Mouse (Mus musculus): ENCODE measurements around the gene Gm2056. TPM values are rescaled to one million over a fixed set of nuclear protein-coding genes. Genes with fewer than 3 reads are reported as not detected.
"Not testable (repeated sequence)": the region's sequence is repeated elsewhere in the genome, so short reads cannot be mapped to it uniquely, and the experiment has no call there.

Gene Gm2056
- not detected for total RNA-seq (2021)

DNA sequence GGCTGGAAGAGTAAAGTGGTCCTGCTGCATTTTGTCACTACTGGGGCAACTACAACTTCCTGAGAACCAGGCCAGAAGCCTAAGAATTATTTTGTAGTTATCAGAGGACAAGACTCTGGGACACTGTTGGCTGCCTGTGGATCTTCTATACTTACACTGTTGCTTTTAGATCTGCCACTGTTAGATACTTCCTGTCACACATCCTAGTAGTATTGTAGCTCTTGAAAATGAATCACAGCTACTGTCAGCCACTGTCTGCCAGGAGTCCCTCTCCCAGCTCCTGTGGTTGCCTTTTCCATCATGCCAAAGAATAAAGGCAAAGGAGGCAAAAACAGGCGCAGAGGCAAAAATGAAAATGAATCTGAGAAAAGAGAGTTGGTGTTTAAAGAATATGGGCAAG, at the start of gene Gm2056:
Gene Gm2056 (plus strand): TSS at position 301 of the 400 bp plus-strand sequence.
- DNase-seq (ENCODE audit: extremely low spot score in 1 of 2, low spot score in 1 of 2), result not testable (repeated sequence)

DNA sequence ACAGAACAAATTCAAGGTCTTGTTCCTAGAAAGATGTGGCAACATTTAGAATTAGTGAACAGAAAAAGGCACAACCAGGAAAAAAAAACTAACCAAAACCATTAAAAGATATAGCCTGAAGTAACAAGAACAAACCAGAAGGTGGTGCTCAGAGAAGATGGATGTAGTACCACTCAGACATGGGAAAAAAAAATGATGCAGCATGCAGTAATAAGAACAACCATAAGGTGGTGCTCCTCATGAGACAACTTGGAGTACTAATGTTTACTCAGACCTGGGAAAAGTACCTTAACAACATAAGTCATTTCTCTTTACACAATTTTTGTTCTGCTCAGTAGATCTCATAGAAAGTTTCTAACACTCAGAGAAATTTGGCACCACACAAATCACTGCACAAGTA, 42.8 kb upstream of the Gm2056 start:
- DNase-seq (ENCODE audit: extremely low spot score in 1 of 2, low spot score in 1 of 2), result not testable (repeated sequence)

DNA sequence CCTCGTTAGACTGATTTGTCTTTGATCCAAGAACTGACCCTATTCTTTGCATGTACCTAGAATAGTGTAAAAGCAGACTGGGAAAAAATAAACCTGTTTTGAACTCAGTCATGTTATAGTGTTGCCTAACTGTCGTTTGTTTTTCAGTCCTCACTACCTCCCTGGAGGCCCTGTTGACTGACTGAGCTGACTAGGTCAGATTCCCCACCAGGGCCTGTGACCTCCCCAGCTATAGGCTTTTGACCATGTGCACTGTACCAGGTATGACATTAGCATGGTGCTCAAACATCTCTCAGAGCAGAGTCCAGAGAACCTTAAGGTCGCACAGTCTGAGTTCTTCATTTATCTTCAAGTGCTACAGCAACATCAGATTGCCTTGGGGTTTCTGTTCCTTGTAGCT, 22.7 kb upstream of the Gm2056 start:
- DNase-seq (ENCODE audit: extremely low spot score in 1 of 2, low spot score in 1 of 2), result not testable (repeated sequence)

DNA sequence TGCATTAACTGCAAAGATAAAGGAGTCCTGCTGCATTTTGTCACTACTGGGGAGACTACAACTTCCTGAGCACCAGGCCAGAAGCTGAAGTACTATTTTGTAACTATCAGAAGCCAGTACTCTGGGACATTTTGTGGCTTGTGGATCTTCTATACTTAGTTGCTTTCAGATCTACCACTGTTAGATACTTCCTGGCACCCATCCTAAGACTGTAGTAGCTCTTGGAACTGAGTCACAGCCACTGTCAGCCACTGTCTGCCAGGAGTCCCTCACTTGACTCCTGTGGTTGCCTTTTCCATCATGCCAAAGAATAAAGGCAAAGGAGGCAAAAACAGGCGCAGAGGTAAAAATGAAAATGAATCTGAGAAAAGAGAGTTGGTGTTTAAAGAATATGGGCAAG, 15.3 kb upstream of the Gm2056 start, which contains the start of gene Gm2075:
Gene Gm2075 (plus strand): TSS at position 301 of the 400 bp plus-strand sequence.
- not testable (repeated sequence) for DNase-seq (ENCODE audit: extremely low spot score in 1 of 2, low spot score in 1 of 2)

DNA sequence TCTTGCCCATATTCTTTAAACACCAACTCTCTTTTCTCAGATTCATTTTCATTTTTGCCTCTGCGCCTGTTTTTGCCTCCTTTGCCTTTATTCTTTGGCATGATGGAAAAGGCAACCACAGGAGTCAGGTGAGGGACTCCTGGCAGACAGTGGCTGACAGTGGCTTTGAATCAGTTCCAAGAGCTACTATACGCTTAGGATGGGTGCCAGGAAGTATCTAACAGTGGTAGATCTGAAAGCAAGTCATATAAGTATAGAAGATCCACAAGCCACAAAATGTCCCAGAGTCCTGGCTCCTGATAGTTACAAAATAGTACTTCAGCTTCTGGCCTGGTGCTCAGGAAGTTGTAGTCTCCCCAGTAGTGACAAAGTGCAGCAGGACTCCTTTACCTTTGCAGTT, 8.1 kb upstream of the Gm2056 start, which contains the start of gene Gm6803:
Gene Gm6803 (minus strand): TSS at position 101 of the 400 bp plus-strand sequence.
- DNase-seq (ENCODE audit: extremely low spot score in 1 of 2, low spot score in 1 of 2), result not testable (repeated sequence)

DNA sequence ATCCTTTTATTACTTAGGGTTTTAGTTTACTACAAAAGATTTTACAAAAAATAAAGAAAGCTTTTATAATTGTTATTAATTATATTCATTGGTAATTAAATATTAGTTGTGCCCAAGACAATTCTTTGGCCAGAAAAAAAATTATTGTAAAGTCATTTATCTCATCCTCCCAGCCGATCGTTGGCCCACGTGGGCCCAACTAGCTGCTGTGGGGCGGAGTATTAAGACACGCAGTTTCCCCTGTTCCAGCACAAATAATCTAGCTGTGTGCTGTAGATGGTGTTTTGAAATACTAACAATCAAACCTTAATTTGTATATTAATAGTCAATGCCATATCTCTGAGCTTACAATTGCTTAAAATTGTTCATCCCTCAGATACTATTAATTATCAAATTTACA, 5.4 kb downstream of the Gm2056 start:
- DNase-seq (ENCODE audit: extremely low spot score in 1 of 2, low spot score in 1 of 2), result not testable (repeated sequence)

DNA sequence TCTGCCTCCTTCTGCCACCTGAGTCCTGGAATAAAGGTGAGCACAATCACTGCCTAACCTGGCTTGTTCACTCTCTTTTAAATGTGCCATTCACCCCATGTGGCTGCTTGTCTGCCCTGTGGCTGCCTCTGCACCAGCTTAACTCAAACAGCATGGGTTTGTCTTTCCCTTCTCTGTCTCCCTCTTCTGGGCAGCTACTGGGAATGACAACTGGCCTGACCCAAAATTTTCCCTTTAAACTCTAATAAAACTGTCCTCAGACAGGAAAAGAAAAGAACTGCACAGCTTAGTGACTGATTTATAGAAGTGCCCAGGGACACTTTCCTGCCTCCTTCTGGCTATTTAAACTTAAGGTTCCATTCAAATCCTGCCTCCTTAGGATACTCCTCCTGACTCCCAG, 12.3 kb downstream of the Gm2056 start:
- DNase-seq (ENCODE audit: extremely low spot score in 1 of 2, low spot score in 1 of 2), result not testable (repeated sequence)

DNA sequence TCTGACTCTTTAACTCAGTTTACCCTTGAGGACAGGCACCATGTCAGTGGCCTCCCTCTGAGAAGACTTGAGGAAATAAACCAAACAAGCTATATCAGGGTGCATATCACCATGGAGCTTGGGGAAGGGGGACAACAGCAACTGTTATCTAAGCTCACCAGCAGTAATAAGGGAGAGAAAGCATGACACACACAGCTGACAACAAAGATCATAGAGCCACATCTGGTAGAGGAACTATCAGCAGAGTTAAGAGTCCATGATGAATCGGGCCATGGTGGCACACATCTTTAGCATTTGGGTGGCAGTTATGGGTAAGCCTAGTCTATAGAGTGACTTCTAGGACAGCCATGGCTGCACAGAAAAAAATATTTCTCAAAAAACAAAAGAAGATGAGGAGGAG, 12.9 kb downstream of the Gm2056 start:
- DNase-seq (ENCODE audit: extremely low spot score in 1 of 2, low spot score in 1 of 2), result not testable (repeated sequence)

DNA sequence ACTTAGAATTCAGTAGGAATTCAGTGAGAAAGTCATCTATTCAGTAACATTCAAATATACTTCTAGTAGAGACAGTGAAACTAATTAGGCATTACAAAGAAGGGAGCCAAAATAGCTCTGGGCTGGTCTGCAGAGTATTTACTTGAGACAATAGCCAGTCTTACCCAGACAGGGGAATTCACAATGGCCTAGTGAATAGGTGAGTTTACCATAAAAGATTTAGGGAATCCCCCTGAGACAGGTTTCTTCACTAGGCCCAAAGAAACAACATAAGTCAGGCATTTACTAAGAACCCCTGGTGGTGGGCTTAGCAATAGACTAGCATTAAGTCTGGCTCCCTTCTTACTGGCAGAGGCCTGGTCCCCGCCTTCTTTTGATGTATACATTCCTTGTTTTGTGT, 18.4 kb downstream of the Gm2056 start:
- not testable (repeated sequence) for DNase-seq (ENCODE audit: extremely low spot score in 1 of 2, low spot score in 1 of 2)

Other genes starting within 250 kb of the Gm2056 start
- gene Gm21936, start 231.5 kb upstream of the Gm2056 start, total RNA-seq (2021), result not detected
- gene BB287469, start 210.4 kb upstream of the Gm2056 start, total RNA-seq (2021), result not detected
- gene Gm2001, start 184.7 kb upstream of the Gm2056 start, total RNA-seq (2021), result not detected
- gene Gm2016, start 152.9 kb upstream of the Gm2056 start, total RNA-seq (2021), result not detected
- gene Gm2022, start 131.6 kb upstream of the Gm2056 start, total RNA-seq (2021), result not detected
- gene Gm2035, start 107.1 kb upstream of the Gm2056 start, total RNA-seq (2021), result not detected
- not detected for gene Gm2042, start 72.9 kb upstream of the Gm2056 start, total RNA-seq (2021)
- gene Gm2075, start 15.2 kb upstream of the Gm2056 start, total RNA-seq (2021), result not detected
- gene Gm6803, start 8.2 kb upstream of the Gm2056 start, total RNA-seq (2021), result not detected
- not detected for gene Gm16368, start 56.7 kb downstream of the Gm2056 start, total RNA-seq (2021)
- not detected for gene Gm10436, start 155.1 kb downstream of the Gm2056 start, total RNA-seq (2021)
- not detected for gene Gm8332, start 223.1 kb downstream of the Gm2056 start, total RNA-seq (2021)
- gene Gm5662, start 247.5 kb downstream of the Gm2056 start, total RNA-seq (2021), result not detected

Data from layer of hippocampus, postnatal 25 days (tissue).